Mouse (Mus musculus) olfactory bulb, adult 2 months (tissue): ENCODE results near the gene Vps16. TPM values are rescaled to one million over a fixed set of nuclear protein-coding genes. Genes with fewer than 3 reads are reported as not detected.
A peak's percentile ranks its signal among the peaks of the same experiment; 100 is the strongest.

Experiments used
- H3K27ac ChIP-seq: fragments of 200-500 bp; 2 replicates; pipeline ENCODE4 v1.5.1; 2012; ENCODE audit warnings: low read depth, low read length; ENCODE audit not compliant: insufficient read depth
- H3K4me1 ChIP-seq: fragments of 200-500 bp; 2 replicates; pipeline ENCODE4 v1.6.1; 2012; ENCODE audit warnings: low read length; ENCODE audit not compliant: control insufficient read depth, insufficient read depth
- H3K4me3 ChIP-seq: fragments of 200-500 bp; 2 replicates; pipeline ENCODE4 v1.5.1; 2012; ENCODE audit warnings: mild to moderate bottlenecking, low read depth, low read length, moderate library complexity; ENCODE audit not compliant: insufficient read depth
- CTCF ChIP-seq: fragments of 200-500 bp; IDR thresholded peaks from 2 replicates; pipeline ENCODE4 v1.5.1; 2012; ENCODE audit warnings: low read depth, mild to moderate bottlenecking, low read length, moderate library complexity; ENCODE audit not compliant: insufficient read depth
- POLR2A ChIP-seq: fragments of 200-500 bp; IDR thresholded peaks from 2 replicates; pipeline ENCODE4 v1.6.1; 2012; ENCODE audit warnings: mild to moderate bottlenecking, low read depth, low read length, moderate library complexity; ENCODE audit not compliant: insufficient read depth
- WGBS: fragments of 180-500 bp; shearing (Covaris S2); methylation state at CpG from one replicate; pipeline ENCODE4 v1.1.7; 2018; 5-methylcytosine and 5-hydroxymethylcytosine counted together
- polyA plus RNA-seq: library from polyadenylated mRNA; stranded (reverse); fragments of >200 nt; gene quantifications from 2 replicates; pipeline ENCODE4 v1.2.4, GENCODE M21; 2012; ENCODE audit warnings: low replicate concordance; ENCODE audit not compliant: missing spikeins, insufficient read depth, insufficient read length

The Vps16 gene
- polyA plus RNA-seq, 1 experiment = not detected

GRCm38 (mm10) chr2:130451086-130451726, 27.1 kb downstream of the Vps16 start:
- H3K4me1 ChIP-seq = peaks cover 19% of the 10 kb centered on the region
- H3K4me3 ChIP-seq = peak overlapping the region; percentile 35
- no peak overlapping the region for H3K27ac ChIP-seq
- no peak for TF ChIP-seq CTCF
- no peak for TF ChIP-seq POLR2A
- 13% methylated on average over 14 of the region's 14 CpGs for WGBS

GRCm38 (mm10) chr2:130451727-130452090, 27.6 kb downstream of the Vps16 start:
- no peak for TF ChIP-seq CTCF
- no peak for TF ChIP-seq POLR2A
- Histone ChIP-seq H3K27ac (no peak overlapping the region), H3K4me3 (peak overlapping the region; percentile 35), H3K4me1 (peaks cover 22% of the 10 kb centered on the region)
- 15% methylated on average over 3 of the region's 3 CpGs for WGBS

- no peak overlapping the region for H3K27ac ChIP-seq
- no peak overlapping the region for H3K4me3 ChIP-seq
- peaks cover 23% of the 10 kb centered on the region for H3K4me1 ChIP-seq
- WGBS = 34% methylated on average over 2 of the region's 2 CpGs
- TF ChIP-seq POLR2A (no peak), CTCF (no peak)
Measured at GRCm38 (mm10) chr2:130452266-130452665, 28.1 kb downstream of the Vps16 start.

- H3K4me1 ChIP-seq = peaks cover 23% of the 10 kb centered on the region
- H3K27ac ChIP-seq = no peak overlapping the region
- WGBS = 10% methylated on average over 6 of the region's 6 CpGs
- no peak for TF ChIP-seq CTCF
- no peak overlapping the region for H3K4me3 ChIP-seq
Measured at GRCm38 (mm10) chr2:130453421-130453820, 29.3 kb downstream of the Vps16 start.

- H3K4me3 ChIP-seq = no peak overlapping the region
- peaks cover 23% of the 10 kb centered on the region for H3K4me1 ChIP-seq
- WGBS = 40% methylated on average over 6 of the region's 6 CpGs
- H3K27ac ChIP-seq = no peak overlapping the region
- TF ChIP-seq CTCF (no peak), POLR2A (no peak)
Measured at GRCm38 (mm10) chr2:130454748-130455370, 30.7 kb downstream of the Vps16 start.

GRCm38 (mm10) chr2:130457871-130458270, 33.7 kb downstream of the Vps16 start:
- H3K4me3 ChIP-seq = no peak overlapping the region
- 89% methylated on average over 3 of the region's 3 CpGs for WGBS
- H3K27ac ChIP-seq = no peak overlapping the region
- H3K4me1 ChIP-seq = peaks cover 23% of the 10 kb centered on the region
- no peak for TF ChIP-seq CTCF
- TF ChIP-seq POLR2A = no peak

- H3K4me1 ChIP-seq = peaks cover 18% of the 10 kb centered on the region
- WGBS = 80% methylated on average over 3 of the region's 3 CpGs
- H3K4me3 ChIP-seq = no peak overlapping the region
- no peak overlapping the region for H3K27ac ChIP-seq
- TF ChIP-seq CTCF (no peak), POLR2A (no peak)
Measured at GRCm38 (mm10) chr2:130459576-130459975, 35.4 kb downstream of the Vps16 start.

- no peak overlapping the region for H3K27ac ChIP-seq
- TF ChIP-seq POLR2A = no peak
- TF ChIP-seq CTCF = no peak
- 58% methylated on average over 15 of the region's 15 CpGs for WGBS
- H3K4me3 ChIP-seq = no peak overlapping the region
- H3K4me1 ChIP-seq = peaks cover 11% of the 10 kb centered on the region
Measured at GRCm38 (mm10) chr2:130461287-130462071, 37.3 kb downstream of the Vps16 start.

GRCm38 (mm10) chr2:130466438-130466837, 42.3 kb downstream of the Vps16 start:
- 81% methylated on average over 1 of the region's 1 CpGs for WGBS
- Histone ChIP-seq H3K27ac (no peak overlapping the region), H3K4me1 (peaks cover 5% of the 10 kb centered on the region; the same call in 1 of the 2 replicates), H3K4me3 (no peak overlapping the region)
- TF ChIP-seq POLR2A (no peak), CTCF (no peak)
